Mouse (Mus musculus) small intestine, adult 2 months (tissue): ENCODE data around the gene Rps6ka4.

ENCODE experiments used
- CTCF ChIP-seq: fragments of 200-500 bp; IDR thresholded peaks from 2 replicates; pipeline ENCODE4 v1.5.1; 2012; ENCODE audit warnings: low read depth, mild to moderate bottlenecking, control low read depth, inconsistent platforms, low read length, moderate library complexity, mixed read lengths; ENCODE audit not compliant: insufficient replicate concordance, insufficient read length; ENCODE audit errors: extremely low read depth
- POLR2A ChIP-seq: fragments of 200-500 bp; IDR thresholded peaks from 2 replicates; pipeline ENCODE4 v1.6.1; 2012; ENCODE audit warnings: low read depth, mild to moderate bottlenecking, control low read depth, inconsistent platforms, low read length, moderate library complexity

DNA sequence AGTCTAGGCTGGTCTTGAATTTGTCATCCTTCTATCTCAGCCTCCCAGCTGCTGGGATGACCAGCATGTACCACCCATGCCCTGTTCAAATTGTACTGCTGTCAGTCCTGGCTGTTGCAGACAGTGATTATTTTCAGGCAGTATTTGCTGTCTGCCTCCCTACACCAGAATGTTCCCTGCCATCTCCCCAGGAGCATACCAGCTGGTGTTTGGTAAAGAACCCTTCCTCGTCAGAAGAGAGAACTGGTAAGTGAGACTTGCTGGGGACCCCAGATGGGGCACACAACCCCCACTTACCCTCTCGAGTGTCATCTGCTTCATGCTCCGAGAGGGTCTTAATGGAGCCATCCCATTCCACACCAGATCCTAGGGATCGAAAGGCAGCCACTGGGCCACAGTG is 5.6 kb upstream of the Rps6ka4 start:
- no peak for TF ChIP-seq POLR2A
- TF ChIP-seq CTCF: no peak
